Mouse (Mus musculus): ENCODE measurements at regions not wholly inside any gene's neighbourhood (a gene's known extent, or its start where the extent isn't known, plus 50 kb on each side); places are given as distances from the start of the nearest gene placed in this dataset.

- Histone ChIP-seq H3K36me3 (replicated peaks; ENCODE audit: control insufficient read depth, insufficient read depth, low read depth) (no peaks in the 10 kb centered on the region), H3K4me2 (ENCODE audit: low read depth) (no peak overlapping the region), H3K27ac (no peak overlapping the region), H3K27me3 (ENCODE audit: control insufficient read depth, insufficient read depth, low read length) (no peaks in the 10 kb centered on the region), H3K4me3 (ENCODE audit: insufficient read depth in 1 of 2, low read depth in 2 of 2, low read length in 2 of 2) (no peak overlapping the region), H3K9ac (replicated peaks) (no peak overlapping the region), H3K9me3 (ENCODE audit: control insufficient read depth, low read length) (no peaks in the 10 kb centered on the region), H3K4me1 (replicated peaks; ENCODE audit: control insufficient read depth in 2 of 2, insufficient read depth in 2 of 2, low read length in 1 of 2) (no peaks in the 10 kb centered on the region)
- TF ChIP-seq EP300 (IDR thresholded peaks at IDR 0.05; ENCODE audit: low read depth): no peak
- TF ChIP-seq CTCF (IDR thresholded peaks at IDR 0.05; ENCODE audit: low read depth): no peak
- ATAC-seq (ENCODE audit: insufficient read depth): no peak
- DNase-seq (ENCODE audit: low read depth in 3 of 3, low spot score in 3 of 3): no peak
Observed at GRCm38 (mm10) chr3:61116364-61116763, 113.8 kb downstream of the P2ry1 start.

GRCm38 (mm10) chr3:61133096-61133495 is 130.5 kb downstream of the P2ry1 start:
- no peak overlapping the region for H3K27ac ChIP-seq
- H3K27me3 ChIP-seq (ENCODE audit: control insufficient read depth, insufficient read depth, low read length): no peaks in the 10 kb centered on the region
- H3K9ac ChIP-seq (replicated peaks): no peak overlapping the region
- no peak overlapping the region for H3K4me2 ChIP-seq (ENCODE audit: low read depth)
- 33% methylated on average over 1 of the region's 1 CpGs for WGBS (ENCODE audit: insufficient replicate concordance)
- H3K36me3 ChIP-seq (replicated peaks; ENCODE audit: control insufficient read depth, insufficient read depth, low read depth): no peaks in the 10 kb centered on the region
- no peaks in the 10 kb centered on the region for H3K4me1 ChIP-seq (replicated peaks; ENCODE audit: control insufficient read depth in 2 of 2, insufficient read depth in 2 of 2, low read length in 1 of 2)
- TF ChIP-seq EP300 (IDR thresholded peaks at IDR 0.05; ENCODE audit: low read depth) (no peak), CTCF (IDR thresholded peaks at IDR 0.05; ENCODE audit: low read depth) (no peak)
- ATAC-seq (ENCODE audit: insufficient read depth) (no peak), DNase-seq (ENCODE audit: low read depth in 3 of 3, low spot score in 3 of 3) (no peak)
- no peak overlapping the region for H3K4me3 ChIP-seq (ENCODE audit: insufficient read depth in 1 of 2, low read depth in 2 of 2, low read length in 2 of 2)
- no peaks in the 10 kb centered on the region for H3K9me3 ChIP-seq (ENCODE audit: control insufficient read depth, low read length)

DNA sequence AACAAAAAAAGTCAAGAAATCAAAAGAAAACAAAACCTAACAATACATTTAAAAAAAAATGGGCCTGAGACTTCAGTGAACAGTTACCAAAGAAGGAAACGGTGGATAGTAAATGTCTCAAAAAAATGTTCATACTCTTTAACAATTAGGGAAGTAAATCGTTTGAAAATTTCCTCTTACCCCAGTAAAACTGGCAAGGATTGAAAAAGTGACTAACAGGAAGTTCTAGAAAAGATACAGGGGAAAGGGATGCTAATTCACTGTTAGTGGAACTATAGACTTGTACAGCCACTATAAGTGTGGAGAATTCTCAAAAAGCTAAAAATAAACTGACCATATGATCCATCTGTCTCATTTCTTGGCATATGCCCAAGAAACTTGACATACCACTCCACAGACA is 151.5 kb downstream of the P2ry1 start:
- DNase-seq (ENCODE audit: low read depth in 3 of 3, low spot score in 3 of 3): no peak
- Histone ChIP-seq H3K9ac (replicated peaks) (no peak overlapping the region), H3K27ac (no peak overlapping the region), H3K4me1 (replicated peaks; ENCODE audit: control insufficient read depth in 2 of 2, insufficient read depth in 2 of 2, low read length in 1 of 2) (no peaks in the 10 kb centered on the region), H3K27me3 (ENCODE audit: control insufficient read depth, insufficient read depth, low read length) (no peaks in the 10 kb centered on the region), H3K36me3 (replicated peaks; ENCODE audit: control insufficient read depth, insufficient read depth, low read depth) (no peaks in the 10 kb centered on the region), H3K9me3 (ENCODE audit: control insufficient read depth, low read length) (no peaks in the 10 kb centered on the region), H3K4me3 (ENCODE audit: insufficient read depth in 1 of 2, low read depth in 2 of 2, low read length in 2 of 2) (no peak overlapping the region), H3K4me2 (ENCODE audit: low read depth) (no peak overlapping the region)
- WGBS (ENCODE audit: insufficient replicate concordance): 35% methylated on average over 2 of the region's 2 CpGs
- TF ChIP-seq EP300 (IDR thresholded peaks at IDR 0.05; ENCODE audit: low read depth) (no peak), CTCF (IDR thresholded peaks at IDR 0.05; ENCODE audit: low read depth) (no peak)
- no peak for ATAC-seq (ENCODE audit: insufficient read depth)

DNA sequence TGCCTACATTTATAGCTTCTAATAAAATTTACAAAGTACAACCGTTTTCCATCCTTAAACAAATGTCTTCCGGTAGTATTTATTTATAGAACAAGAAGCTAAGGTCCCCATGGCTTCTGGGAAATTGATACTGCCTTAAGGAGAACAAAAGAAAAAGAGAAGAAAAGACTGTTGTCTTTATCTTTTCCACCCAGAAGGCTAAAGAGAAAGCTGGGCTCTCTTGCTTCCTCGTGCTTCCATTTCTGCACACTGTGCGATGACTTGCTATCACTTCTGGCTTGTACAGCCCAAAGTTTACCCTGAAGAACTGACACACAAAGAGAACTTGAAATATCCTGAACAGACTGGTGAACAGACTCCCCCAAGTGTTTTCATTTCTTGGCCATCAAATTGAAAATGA is 157.2 kb downstream of the P2ry1 start:
- Histone ChIP-seq H3K9ac (replicated peaks) (no peak overlapping the region), H3K4me2 (ENCODE audit: low read depth) (0 out of 2 replicates have a peak overlapping the region, but pooled peaks have one; percentile 16), H3K4me3 (ENCODE audit: insufficient read depth in 1 of 2, low read depth in 2 of 2, low read length in 2 of 2) (no peak overlapping the region), H3K9me3 (ENCODE audit: control insufficient read depth, low read length) (no peaks in the 10 kb centered on the region), H3K4me1 (replicated peaks; ENCODE audit: control insufficient read depth in 2 of 2, insufficient read depth in 2 of 2, low read length in 1 of 2) (0 out of 4 replicates have a peak, but pooled peaks cover 0 to 3% of the 10 kb centered on the region in 2 experiments), H3K27me3 (ENCODE audit: control insufficient read depth, insufficient read depth, low read length) (no peaks in the 10 kb centered on the region), H3K27ac (no peak overlapping the region), H3K36me3 (replicated peaks; ENCODE audit: control insufficient read depth, insufficient read depth, low read depth) (no peaks in the 10 kb centered on the region)
- TF ChIP-seq EP300 (IDR thresholded peaks at IDR 0.05; ENCODE audit: low read depth) (peak; percentile 68), CTCF (IDR thresholded peaks at IDR 0.05; ENCODE audit: low read depth) (no peak)
- 8% methylated on average over 4 of the region's 4 CpGs for WGBS (ENCODE audit: insufficient replicate concordance)
- ATAC-seq (ENCODE audit: insufficient read depth) (peak; percentile 74), DNase-seq (ENCODE audit: low read depth in 3 of 3, low spot score in 3 of 3) (peak; percentile 26 to 45 (median 34))

DNA sequence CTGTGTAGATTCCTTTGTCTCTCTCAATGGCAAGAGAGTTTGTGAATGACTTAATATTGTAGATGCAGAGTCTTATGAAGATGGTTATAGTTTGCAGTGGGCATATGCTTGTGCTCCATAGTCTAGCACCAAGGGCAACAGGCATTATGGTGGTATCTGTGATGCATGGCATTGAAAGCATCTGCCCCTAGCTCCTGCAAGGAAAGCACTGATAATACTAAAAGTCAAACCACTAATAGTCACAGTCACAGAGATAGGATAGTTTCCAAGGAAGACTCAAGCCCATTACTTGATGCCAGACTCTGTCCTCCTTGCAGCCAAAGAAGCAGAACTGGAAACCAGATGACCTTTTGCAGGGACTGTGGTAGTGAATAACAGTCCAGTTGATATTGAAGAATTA is 158.8 kb downstream of the P2ry1 start:
- Histone ChIP-seq H3K36me3 (replicated peaks; ENCODE audit: control insufficient read depth, insufficient read depth, low read depth) (no peaks in the 10 kb centered on the region), H3K9me3 (ENCODE audit: control insufficient read depth, low read length) (no peaks in the 10 kb centered on the region), H3K27ac (no peak overlapping the region), H3K4me1 (replicated peaks; ENCODE audit: control insufficient read depth in 2 of 2, insufficient read depth in 2 of 2, low read length in 1 of 2) (0 out of 4 replicates have a peak, but pooled peaks cover 0 to 3% of the 10 kb centered on the region in 2 experiments), H3K4me3 (ENCODE audit: insufficient read depth in 1 of 2, low read depth in 2 of 2, low read length in 2 of 2) (no peak overlapping the region), H3K4me2 (ENCODE audit: low read depth) (no peak overlapping the region), H3K27me3 (ENCODE audit: control insufficient read depth, insufficient read depth, low read length) (no peaks in the 10 kb centered on the region), H3K9ac (replicated peaks) (no peak overlapping the region)
- TF ChIP-seq CTCF (IDR thresholded peaks at IDR 0.05; ENCODE audit: low read depth): no peak
- no peak for TF ChIP-seq EP300 (IDR thresholded peaks at IDR 0.05; ENCODE audit: low read depth)
- ATAC-seq (ENCODE audit: insufficient read depth) (no peak), DNase-seq (ENCODE audit: low read depth in 3 of 3, low spot score in 3 of 3) (no peak)
